Mouse (Mus musculus) adrenal gland, adult (tissue): ENCODE measurements at regions not wholly inside any gene's neighbourhood (a gene's known extent, or its start where the extent isn't known, plus 50 kb on each side); places are given as distances from the start of the nearest gene placed in this dataset.

Experiments
- DNase-seq, 2 experiments: peaks; one replicate each; pipeline ENCODE4 v3.0.0; 2022 to 2023; ENCODE audit warnings: low spot score in 1 of 2; ENCODE audit not compliant: inconsistent age in 2 of 2

DNA sequence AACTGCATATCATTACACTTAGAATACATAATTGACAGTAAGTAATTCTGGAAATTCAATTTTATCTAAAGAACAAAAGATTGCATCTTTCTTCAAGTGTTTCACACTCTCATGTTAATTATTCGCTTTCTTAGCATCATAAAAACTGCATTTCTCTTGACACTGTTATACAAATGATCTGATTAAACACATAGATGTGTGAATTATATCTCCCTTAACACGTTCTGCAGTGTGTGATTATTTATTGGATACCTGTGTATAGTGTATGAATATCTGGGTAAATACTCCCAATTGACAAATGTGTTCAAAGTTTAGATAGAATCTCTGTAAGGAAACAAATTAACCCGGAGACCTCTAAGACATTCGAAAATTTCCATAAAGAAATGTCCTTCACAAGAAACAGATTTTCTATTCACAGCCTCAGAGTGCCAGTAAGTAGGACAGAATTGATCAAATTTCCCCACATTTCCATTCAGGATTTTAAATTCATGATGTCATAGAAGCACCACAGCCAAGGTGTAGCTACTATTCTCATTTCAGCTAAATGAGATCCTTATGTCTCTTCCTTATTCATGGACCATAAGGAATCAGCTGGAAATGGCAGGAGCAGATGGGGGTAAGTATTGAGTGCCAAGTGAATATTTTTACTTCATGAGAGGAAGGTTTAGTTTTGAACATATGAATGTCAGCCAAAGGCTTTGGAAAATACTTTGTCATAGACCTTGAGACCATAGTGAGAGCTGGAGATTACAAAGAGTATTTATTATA, 2231.6 kb downstream of the Pcdh9 start:
- no peak for DNase-seq

DNA sequence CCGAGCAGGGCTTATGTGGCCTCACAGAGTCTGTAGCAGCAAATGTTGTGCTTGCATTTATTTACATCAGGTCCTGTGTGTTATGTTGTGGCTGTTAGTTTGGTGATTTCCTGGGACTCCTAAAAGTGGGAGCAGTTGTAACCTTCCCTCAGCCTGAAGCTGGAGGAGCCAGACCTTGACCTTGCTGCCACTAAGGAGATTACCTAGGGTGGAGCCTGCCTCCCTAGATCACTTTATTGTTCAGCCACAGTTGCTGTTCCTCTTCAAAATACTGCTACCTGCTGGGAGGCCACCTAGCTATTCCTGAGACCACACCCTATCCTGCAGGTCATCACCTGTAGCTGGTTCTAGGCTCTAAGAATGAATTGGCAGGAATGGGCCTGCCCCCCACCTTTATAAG, 2234.5 kb downstream of the Pcdh9 start:
- no peak for DNase-seq

DNA sequence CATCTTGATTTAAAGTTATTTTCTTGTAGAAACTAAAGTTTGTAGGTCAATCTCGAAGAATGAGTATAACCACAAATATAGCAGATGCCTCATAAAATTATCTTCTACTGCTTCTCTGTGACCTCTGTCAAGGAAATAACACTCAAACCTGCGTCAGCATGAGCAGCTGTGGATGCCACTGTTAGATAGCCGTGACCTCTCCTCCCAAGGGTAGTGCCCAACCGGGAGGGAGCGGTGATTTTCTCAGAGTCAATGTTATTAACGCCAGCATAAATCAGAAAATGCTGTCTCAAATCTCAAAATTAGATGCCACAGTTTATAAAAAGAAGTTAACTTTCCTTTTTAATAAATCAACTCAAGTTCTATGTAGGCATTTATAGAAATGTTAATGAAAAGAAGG, 2259.5 kb downstream of the Pcdh9 start:
- peak in 1 of 2 experiments; percentile 53 for DNase-seq

DNA sequence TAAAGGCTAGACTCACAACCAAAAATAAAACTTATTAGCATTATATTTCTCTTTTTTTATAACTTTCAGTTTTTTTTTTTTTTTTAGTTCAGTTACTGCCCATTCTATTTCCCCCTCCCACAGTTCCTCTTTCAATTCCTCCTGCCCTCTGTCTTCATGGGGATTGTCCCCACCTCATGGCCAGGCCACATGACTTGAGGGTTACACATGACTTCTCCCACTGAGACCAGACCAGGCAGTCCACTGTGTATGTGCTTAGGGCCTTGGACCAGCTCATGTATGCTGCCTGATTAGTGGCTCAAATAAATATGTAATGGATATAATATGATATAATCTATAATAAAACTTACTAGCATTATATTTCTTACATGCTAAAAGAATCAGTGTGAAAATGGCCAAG, 2276.1 kb downstream of the Pcdh9 start:
- DNase-seq = no peak

GRCm38 (mm10) chr14:91604570-91604969, 2285.9 kb downstream of the Pcdh9 start:
- no peak for DNase-seq

DNA sequence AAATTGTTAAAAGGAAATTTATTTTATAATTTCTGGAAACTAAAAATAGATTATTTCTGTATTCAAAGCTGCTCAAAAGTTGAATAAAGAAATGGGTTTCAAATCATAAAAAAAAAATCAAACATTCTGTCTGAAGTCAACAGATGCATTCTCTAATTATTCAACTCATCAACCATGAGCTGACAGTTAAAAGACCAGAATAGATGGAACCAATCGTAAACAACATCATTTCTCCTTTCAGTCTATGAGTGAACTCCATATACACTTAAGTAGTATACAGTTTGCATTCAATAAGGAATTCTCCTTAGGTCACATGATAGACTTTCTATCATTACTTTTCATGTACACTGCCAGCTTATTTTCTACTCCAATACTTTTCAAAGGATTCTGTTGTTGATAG, 2308.0 kb downstream of the Pcdh9 start:
- no peak for DNase-seq

DNA sequence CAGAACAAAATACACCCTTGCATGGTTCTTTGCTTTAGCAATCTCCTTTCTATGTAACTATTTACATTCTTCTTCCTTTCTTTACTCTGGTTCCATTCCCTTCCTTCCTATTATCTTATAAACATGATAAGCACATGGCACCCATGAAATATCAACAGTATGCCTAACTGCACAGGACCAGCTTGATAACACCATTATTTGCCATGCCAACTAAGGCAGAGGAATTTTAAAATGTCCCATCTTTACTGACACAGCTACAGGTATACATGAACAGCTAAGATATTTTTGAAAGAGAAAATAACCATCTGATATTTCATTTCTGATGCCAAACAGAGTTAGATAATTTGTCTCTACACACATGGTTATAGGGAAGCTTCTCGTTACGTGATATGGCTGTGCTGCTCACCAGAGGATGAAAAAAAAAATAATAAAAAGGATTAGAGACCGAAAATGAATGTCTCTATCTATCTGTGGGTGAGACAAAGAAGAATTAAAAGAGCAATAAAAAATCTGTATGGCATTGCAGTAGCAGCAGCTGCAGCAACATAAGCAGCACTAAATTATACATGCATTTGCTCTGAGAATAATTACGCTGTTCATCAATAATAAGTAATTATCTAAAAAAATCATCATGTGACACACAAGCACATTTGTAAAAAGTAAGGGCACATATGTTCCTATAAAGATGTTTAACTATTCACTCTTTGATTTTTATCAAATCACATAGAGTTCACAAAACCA, 2308.6 kb downstream of the Pcdh9 start:
- no peak for DNase-seq

DNA sequence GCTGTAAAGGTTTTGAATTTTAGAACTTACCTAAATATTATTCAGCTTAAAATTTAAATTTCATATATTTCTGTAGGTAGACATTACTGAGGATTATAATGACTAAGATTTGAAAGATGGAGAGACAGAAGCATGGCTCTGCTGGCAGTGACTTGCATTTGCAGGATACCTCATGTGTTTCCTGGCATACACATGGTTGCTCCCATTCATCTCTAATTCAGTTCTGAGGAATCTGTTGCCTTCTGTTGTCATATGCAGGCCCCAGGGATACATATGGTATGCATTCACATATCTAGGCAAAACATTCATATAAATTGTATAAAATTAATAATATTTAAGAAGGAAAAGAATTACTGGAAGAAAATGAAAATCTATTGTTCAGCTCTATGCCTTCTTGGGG, 2321.4 kb downstream of the Pcdh9 start:
- no peak for DNase-seq

DNA sequence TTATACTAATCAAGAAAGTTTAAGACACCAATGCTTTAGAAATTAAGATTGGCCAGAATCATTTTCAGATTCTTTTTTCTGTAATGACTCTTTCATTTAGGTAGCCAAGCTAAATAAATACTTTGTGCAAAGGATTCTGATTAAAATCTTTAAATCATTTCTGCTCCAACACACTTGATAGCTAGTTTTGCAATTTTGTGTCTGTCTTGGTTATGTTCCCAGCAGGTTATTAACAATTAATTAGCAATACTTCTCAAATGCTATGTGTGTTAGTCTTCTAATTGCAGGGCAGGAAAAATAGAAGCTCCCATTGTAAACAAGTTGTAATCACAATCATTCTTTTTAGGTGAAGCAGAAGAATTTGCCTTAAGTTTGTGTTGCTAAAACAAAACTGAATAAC, 2351.3 kb downstream of the Pcdh9 start:
- no peak for DNase-seq

- no peak for DNase-seq
Observed at GRCm38 (mm10) chr14:91534931-91535330, 2355.5 kb downstream of the Pcdh9 start.

GRCm38 (mm10) chr14:91498449-91498848, 2392.0 kb downstream of the Pcdh9 start:
- DNase-seq = no peak

DNA sequence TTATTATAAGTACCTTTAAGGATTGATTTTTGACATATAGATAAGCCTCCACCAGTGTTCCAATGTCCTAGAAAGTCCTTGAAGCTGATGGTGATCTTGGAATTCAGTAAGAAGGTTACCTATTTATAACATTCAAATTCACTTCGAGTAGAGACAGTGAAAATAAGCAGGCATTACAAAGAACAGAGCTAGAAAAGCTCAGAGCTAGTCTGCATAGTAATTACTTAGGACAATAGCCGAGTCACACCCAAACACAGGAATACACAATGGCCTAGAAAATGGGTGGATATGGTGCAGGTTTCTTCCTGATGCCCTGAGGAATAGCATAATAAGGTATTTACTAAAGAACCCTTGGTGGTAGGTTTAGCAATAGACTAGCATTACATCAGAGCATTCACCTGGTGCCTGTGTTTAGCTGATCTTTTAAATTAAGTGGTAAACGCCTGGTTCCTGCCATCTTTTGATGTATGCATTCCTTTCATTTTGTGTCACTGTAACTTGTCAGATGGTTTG, 2412.1 kb downstream of the Pcdh9 start:
- peak in 1 of 2 experiments; percentile 5 for DNase-seq

DNA sequence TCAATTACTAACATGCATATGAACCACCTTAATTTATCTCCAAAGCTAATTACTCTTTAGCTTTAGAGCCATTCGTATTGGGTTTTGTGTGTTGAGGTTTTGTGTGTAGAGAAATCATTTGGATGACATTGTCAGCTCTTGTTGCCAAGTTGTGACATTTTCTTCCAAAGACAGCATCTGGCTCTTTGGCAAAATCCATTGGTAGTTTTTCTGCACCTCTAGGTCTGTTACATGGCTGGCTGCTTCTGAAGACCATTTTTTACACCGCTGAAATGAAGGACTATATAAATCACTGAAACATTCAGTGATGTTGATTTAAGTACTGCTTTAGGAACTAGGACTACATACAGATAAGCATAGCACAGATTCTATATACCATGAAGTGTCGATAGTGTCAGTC, 2426.6 kb downstream of the Pcdh9 start:
- DNase-seq = no peak

DNA sequence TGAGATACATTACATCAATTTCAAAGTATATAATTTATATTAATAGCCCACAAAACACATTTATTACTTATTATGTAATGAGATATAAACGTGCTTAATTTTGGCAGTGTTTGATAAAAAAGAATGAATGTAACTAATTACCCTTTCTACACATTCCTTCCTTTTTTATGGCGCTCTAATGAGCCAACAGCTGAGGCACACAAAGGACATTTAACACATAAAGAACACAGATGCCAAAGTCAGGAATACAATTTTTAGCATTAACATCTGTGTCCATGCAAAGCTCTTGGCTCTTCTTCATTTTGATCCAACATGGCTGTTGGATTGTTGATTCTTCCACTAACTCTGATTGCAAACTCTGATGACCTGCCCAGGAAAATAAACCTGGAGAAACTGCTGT, 2427.8 kb downstream of the Pcdh9 start:
- no peak for DNase-seq

- DNase-seq = peak in 1 of 2 experiments; percentile 12
Observed at GRCm38 (mm10) chr14:91458756-91459155, 2431.7 kb downstream of the Pcdh9 start.
